Mouse (Mus musculus) heart, adult 2 months (tissue): ENCODE data around the gene Gm1673. TPM values are rescaled to one million over a fixed set of nuclear protein-coding genes. Genes with fewer than 3 reads are reported as not detected.

ENCODE experiments used
- DNase-seq, 2 experiments: peaks; one replicate each; pipeline ENCODE4 v3.0.0; 2021
- H3K27ac ChIP-seq: fragments of 200-600 bp; 2 replicates; pipeline ENCODE4 v1.8.1; 2022
- H3K27me3 ChIP-seq: fragments of 200-500 bp; 2 replicates; pipeline ENCODE4 v1.6.1; 2012; ENCODE audit warnings: mild to moderate bottlenecking, low read length, inconsistent platforms, mixed read lengths; ENCODE audit not compliant: control insufficient read depth, insufficient read depth
- H3K36me3 ChIP-seq: fragments of 200-500 bp; 2 replicates; pipeline ENCODE4 v1.6.1; 2012; ENCODE audit warnings: low read length, inconsistent platforms; ENCODE audit not compliant: control insufficient read depth, insufficient read depth
- H3K4me1 ChIP-seq: fragments of 200-500 bp; 2 replicates; pipeline ENCODE4 v1.6.1; 2011; ENCODE audit warnings: low read length; ENCODE audit not compliant: control insufficient read depth, insufficient read depth
- H3K4me3 ChIP-seq: fragments of 200-600 bp; 2 replicates; pipeline ENCODE4 v1.8.1; 2022
- H3K79me2 ChIP-seq: fragments of 200-500 bp; replicated peaks from 2 replicates; pipeline ENCODE4 v1.6.1; 2012; ENCODE audit warnings: mild to moderate bottlenecking, inconsistent platforms, low read length, moderate library complexity, mixed read lengths; ENCODE audit not compliant: control insufficient read depth, insufficient read depth
- H3K9ac ChIP-seq: fragments of 200-500 bp; 2 replicates; pipeline ENCODE4 v1.6.1; 2012; ENCODE audit warnings: low read depth, mild to moderate bottlenecking, control low read depth, inconsistent platforms, low read length, mixed read lengths
- CTCF ChIP-seq: fragments of 200-600 bp; IDR thresholded peaks from 2 replicates; pipeline ENCODE4 v1.8.1; 2022; ENCODE audit warnings: antibody characterized with exemption, mild to moderate bottlenecking, moderate library complexity
- EP300 ChIP-seq: fragments of 200-500 bp; IDR thresholded peaks from 2 replicates; pipeline ENCODE4 v1.6.1; 2011; ENCODE audit warnings: low read depth, low read length, control low read depth; ENCODE audit not compliant: insufficient read depth
- POLR2A ChIP-seq: fragments of 200-500 bp; IDR thresholded peaks from 2 replicates; pipeline ENCODE4 v1.6.1; 2011; ENCODE audit warnings: mild to moderate bottlenecking, low read depth, low read length, control low read depth; ENCODE audit not compliant: insufficient read depth
- WGBS: fragments of 180-500 bp; shearing (Covaris S2); methylation state at CpG from one replicate; pipeline ENCODE4 v1.1.7; 2018; 5-methylcytosine and 5-hydroxymethylcytosine counted together
- intact Hi-C: fragments of 180-260 bp; cut with DNase I; formaldehyde crosslinking; loops from one replicate; pipeline ENCODE4 v1.15.1; 2025
- long read RNA-seq: library from polyadenylated mRNA; stranded (forward); transcript quantifications from one replicate; pipeline ENCODE4 v2.0.0, GENCODE M21; 2021
- polyA plus RNA-seq: library from polyadenylated mRNA; depleted of rRNA; stranded (reverse); fragments of >200 nt; gene quantifications from 2 replicates; pipeline ENCODE4 v1.2.3, GENCODE M21; 2012; rRNA removed
- total RNA-seq, 2 experiments: library from RNA; stranded (reverse); gene quantifications; 2 replicates each; pipeline ENCODE4 v1.2.3; 2021

The Gm1673 gene
- total RNA-seq (1 to 10 TPM; 2.2 to 2.6 TPM), polyA plus RNA-seq (3.7 and 7.6 TPM in 2 replicates)
- long read RNA-seq = 0 reads

- intact Hi-C loops = no loop called here
- Histone ChIP-seq H3K4me3 (peak within 1 kb of the TSS; percentile 77), H3K27ac (no peak within 1 kb of the TSS), H3K36me3 (no peaks in the 10 kb centered on the region), H3K4me1 (no peaks in the 10 kb centered on the region), H3K9ac (peak within 1 kb of the TSS; percentile 60), H3K27me3 (no peaks in the 10 kb centered on the region), H3K79me2 (no peaks in the 10 kb centered on the region)
- TF ChIP-seq CTCF (peak; percentile 67), POLR2A (0 out of 2 replicates have a peak, but pooled peaks have one; percentile 13), EP300 (no peak)
- peak; percentile 82 to 83 for DNase-seq
- under 1% methylated on average over 84 of the region's 88 CpGs for WGBS
Observed at GRCm38 (mm10) chr5:33983309-33984121, at the start of gene Gm1673. Gm1673 (plus strand) TSS chr5:33983433.

GRCm38 (mm10) chr5:33934081-33934480, 49.2 kb upstream of the Gm1673 start:
- TF ChIP-seq EP300 (no peak), POLR2A (no peak), CTCF (no peak)
- no peak overlapping the region for H3K27ac ChIP-seq
- H3K36me3 ChIP-seq = peaks cover 7% of the 10 kb centered on the region
- H3K79me2 ChIP-seq = peaks cover 11% of the 10 kb centered on the region
- no peaks in the 10 kb centered on the region for H3K27me3 ChIP-seq
- H3K4me3 ChIP-seq = no peak overlapping the region
- 92% methylated on average over 2 of the region's 2 CpGs for WGBS
- no peak overlapping the region for H3K9ac ChIP-seq
- DNase-seq = no peak
- peaks cover 8% of the 10 kb centered on the region for H3K4me1 ChIP-seq
- intact Hi-C loops = no loop called here

DNA sequence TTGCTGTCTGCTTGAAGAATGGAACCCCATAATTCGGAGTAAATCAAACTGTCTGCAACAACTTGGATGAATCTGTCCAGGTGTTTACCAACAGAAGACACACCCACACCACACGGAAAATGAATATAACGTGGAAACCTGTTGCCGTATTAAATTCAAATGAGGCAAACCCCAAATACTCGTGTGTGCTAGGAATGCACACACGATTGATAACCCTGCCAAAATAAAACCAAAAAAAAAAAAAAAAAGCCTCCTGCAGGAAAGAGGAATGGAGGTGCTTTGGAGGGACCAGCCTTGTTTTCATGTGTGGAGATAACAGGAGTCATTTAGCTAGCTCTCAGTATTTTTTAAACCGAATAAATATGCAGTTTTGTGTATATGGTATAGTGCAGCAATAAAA, 48.4 kb upstream of the Gm1673 start:
- TF ChIP-seq POLR2A (no peak), EP300 (no peak), CTCF (no peak)
- H3K4me3 ChIP-seq = peak overlapping the region; percentile 97
- H3K9ac ChIP-seq = no peak overlapping the region
- H3K27me3 ChIP-seq = no peaks in the 10 kb centered on the region
- peaks cover 5% of the 10 kb centered on the region for H3K36me3 ChIP-seq
- H3K79me2 ChIP-seq = peaks cover 9% of the 10 kb centered on the region
- intact Hi-C loops = loop anchor here (5.0 kb wide), 4 partner anchors 118 to 303 kb away; partner anchors contain the start of genes Letm1, Tacc3 and Tmem129
- H3K27ac ChIP-seq = no peak overlapping the region; the same call in 1 of the 2 replicates
- H3K4me1 ChIP-seq = peaks cover 8% of the 10 kb centered on the region
- WGBS = 54% methylated on average over 7 of the region's 7 CpGs
- DNase-seq = no peak

DNA sequence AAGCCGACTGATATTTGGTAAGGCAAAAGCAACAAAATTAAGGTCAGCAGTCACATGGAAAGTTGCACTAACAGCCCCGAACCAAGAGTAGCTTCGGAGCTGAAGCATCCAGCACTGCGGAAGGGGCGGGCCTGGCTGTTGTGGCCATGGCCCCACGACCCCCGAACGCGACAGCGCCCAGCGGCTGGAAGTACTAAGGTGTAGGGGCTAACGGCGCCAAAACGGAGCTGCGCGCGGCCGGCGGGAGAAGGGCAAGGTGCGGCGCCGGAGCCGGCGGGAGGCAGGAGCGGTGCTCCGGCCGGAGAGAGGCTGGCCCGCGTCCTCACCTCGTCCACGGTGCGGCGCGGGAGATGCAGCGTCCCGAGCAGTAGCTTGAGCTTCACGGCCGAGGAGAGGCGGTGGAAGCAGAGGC, 47.5 kb upstream of the Gm1673 start:
- Histone ChIP-seq H3K27me3 (no peaks in the 10 kb centered on the region), H3K9ac (peak overlapping the region; percentile 96), H3K4me1 (peaks cover 8% of the 10 kb centered on the region), H3K4me3 (peak overlapping the region; percentile 97), H3K79me2 (peaks cover 6% of the 10 kb centered on the region), H3K36me3 (peaks cover 5% of the 10 kb centered on the region), H3K27ac (peak overlapping the region; percentile 88)
- 2% methylated on average over 39 of the region's 39 CpGs for WGBS
- DNase-seq = no peak
- TF ChIP-seq CTCF (peak; percentile 1; the same call in 1 of the 2 replicates), EP300 (no peak), POLR2A (no peak)
- intact Hi-C loops = loop anchor here (5.0 kb wide), 4 partner anchors 118 to 303 kb away; partner anchors contain the start of genes Letm1, Tacc3 and Tmem129

DNA sequence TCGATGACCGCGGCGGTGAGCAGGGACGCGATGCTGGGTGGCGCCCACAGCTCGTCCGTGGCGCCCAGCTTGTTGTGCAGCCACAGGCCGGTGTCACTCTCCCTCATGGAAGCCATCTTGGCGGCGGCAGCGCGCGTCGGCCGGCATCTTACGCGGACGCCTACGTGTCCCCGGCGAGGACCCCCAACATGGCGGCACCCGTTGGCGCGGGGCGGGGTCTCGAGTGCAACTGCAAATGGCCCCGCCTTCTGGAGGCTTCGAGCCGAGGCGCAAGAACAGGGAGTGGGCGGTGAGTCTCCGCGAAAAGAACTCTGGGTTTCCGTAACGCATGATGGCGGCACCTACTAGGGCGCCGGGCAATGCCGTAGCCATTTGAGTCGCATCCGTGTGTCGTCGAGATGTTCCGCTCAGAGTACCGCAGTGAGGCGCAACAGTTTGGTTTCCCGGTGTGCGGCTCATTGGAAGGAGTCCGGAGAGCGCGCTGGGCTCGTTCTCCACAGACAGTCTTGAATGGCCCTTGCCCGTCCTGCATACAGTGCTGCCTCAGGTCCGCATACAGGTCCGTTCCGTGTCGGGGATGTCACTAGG, 47.0 kb upstream of the Gm1673 start, which contains the start of gene Nelfa:
Gene Nelfa, minus strand, starts transcription at position 294 of the 588 bp plus-strand sequence.
- H3K36me3 ChIP-seq = peaks cover 5% of the 10 kb centered on the region
- peak; percentile 98 to 99 for DNase-seq
- peak within 1 kb of the TSS; percentile 97 for H3K4me3 ChIP-seq
- peak within 1 kb of the TSS; percentile 88 for H3K27ac ChIP-seq
- under 1% methylated on average over 61 of the region's 61 CpGs for WGBS
- peaks cover 8% of the 10 kb centered on the region for H3K4me1 ChIP-seq
- peaks cover 6% of the 10 kb centered on the region for H3K79me2 ChIP-seq
- peak within 1 kb of the TSS; percentile 96 for H3K9ac ChIP-seq
- TF ChIP-seq EP300 = peak; percentile 81
- no peak; the same call in none of the 2 replicates for TF ChIP-seq CTCF
- peak; percentile 95 for TF ChIP-seq POLR2A
- H3K27me3 ChIP-seq = no peaks in the 10 kb centered on the region
- intact Hi-C loops = loop anchor here (5.0 kb wide), 4 partner anchors 119 to 304 kb away; partner anchors contain the start of genes Letm1, Tacc3 and Tmem129

GRCm38 (mm10) chr5:33937230-33937629, 46.0 kb upstream of the Gm1673 start:
- H3K9ac ChIP-seq = no peak overlapping the region
- peaks cover 8% of the 10 kb centered on the region for H3K4me1 ChIP-seq
- peaks cover 5% of the 10 kb centered on the region for H3K36me3 ChIP-seq
- peaks cover 6% of the 10 kb centered on the region for H3K79me2 ChIP-seq
- H3K27me3 ChIP-seq = no peaks in the 10 kb centered on the region
- DNase-seq = no peak
- TF ChIP-seq CTCF = no peak
- intact Hi-C loops = loop anchor here (5.0 kb wide), 4 partner anchors 120 to 305 kb away; partner anchors contain the start of genes Letm1, Tacc3 and Tmem129
- H3K4me3 ChIP-seq = peak overlapping the region; percentile 97
- H3K27ac ChIP-seq = peak overlapping the region; percentile 88
- WGBS = 95% methylated on average over 2 of the region's 2 CpGs
